ENCODE assay signal across 17 mouse cellular contexts in the genomic region with DNA sequence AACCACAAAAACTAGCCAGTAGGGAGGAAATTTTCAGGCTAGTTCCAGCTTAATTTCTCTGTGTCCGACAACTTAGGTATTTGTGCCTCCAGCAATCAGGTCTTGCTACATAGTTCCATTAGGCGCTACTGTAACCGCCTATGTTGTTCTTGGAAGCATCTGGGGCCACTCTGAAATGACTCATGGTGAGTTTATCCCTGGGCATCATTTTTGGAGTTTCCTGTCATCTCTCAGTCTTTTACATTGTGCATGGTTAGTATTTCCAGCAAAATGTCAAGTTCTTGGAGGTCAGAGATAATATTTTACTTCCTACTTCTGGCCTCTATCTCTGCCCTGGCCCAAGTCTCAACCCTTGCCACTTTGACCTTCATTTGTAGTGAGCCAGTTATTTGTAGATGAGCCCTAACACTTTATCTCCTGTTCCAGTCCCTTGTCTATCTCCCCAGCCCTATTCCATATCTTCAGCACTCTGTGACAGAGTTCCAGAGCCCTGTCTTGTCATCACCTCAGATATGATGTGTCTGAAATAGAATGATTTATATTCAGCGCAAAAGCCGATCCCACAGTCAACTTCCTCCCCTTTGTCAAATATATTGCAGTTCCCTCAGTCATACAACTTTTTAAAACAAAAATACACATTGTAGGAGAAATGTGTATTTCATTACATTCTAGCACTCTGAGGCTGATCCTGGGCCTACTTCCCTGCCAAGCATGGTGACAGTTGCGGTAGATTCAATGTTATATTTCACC. TPM values are rescaled to one million over a fixed set of nuclear protein-coding genes. Genes with fewer than 3 reads are reported as not detected.
DNase-seq lines count a peak whose midpoint lies in the region; ATAC-seq and TF ChIP-seq lines count a peak whose summit lies in the region.
"Had no signal": no experiment of that assay in that cellular context is flagged by ENCODE, and none has a peak within 500 bp of the region (broad histone marks: within the 10 kb centered on the region; RNA-seq: fewer than 3 reads in every experiment).

No protein-coding gene starts in this region.

- intact Hi-C loops in gastrocnemius, adult 2 months (cut with DNase I), result no loop called here

- no peak for TF ChIP-seq CTCF in gastrocnemius, adult 2 months (IDR thresholded peaks at IDR 0.05)

- peaks cover 72% of the 10 kb centered on the region for H3K4me1 ChIP-seq in heart, embryonic 13.5 days
- H3K4me1 ChIP-seq: limb, embryonic 12.5 days; neural tube, embryonic 13.5 days; stomach, embryonic 15.5 days had no signal

- H3K9ac ChIP-seq in heart, embryonic 13.5 days, result no peak overlapping the region
- H3K9ac ChIP-seq: limb, embryonic 12.5 days; neural tube, embryonic 13.5 days; stomach, embryonic 15.5 days had no signal

- no peak overlapping the region for H3K4me3 ChIP-seq in heart, embryonic 13.5 days
- no peak overlapping the region for H3K4me3 ChIP-seq in gastrocnemius, adult 2 months
- H3K4me3 ChIP-seq: limb, embryonic 12.5 days; neural tube, embryonic 13.5 days; stomach, embryonic 15.5 days had no signal

- no peaks in the 10 kb centered on the region for H3K9me3 ChIP-seq in heart, embryonic 13.5 days
- H3K9me3 ChIP-seq: limb, embryonic 12.5 days; neural tube, embryonic 13.5 days; stomach, embryonic 15.5 days had no signal

- peak overlapping the region; percentile 86 for H3K27ac ChIP-seq in heart, embryonic 13.5 days (replicated peaks)
- H3K27ac ChIP-seq in gastrocnemius, adult 2 months, result no peak overlapping the region
- H3K27ac ChIP-seq: kidney, postnatal 0 days; limb, embryonic 12.5 days; neural tube, embryonic 13.5 days; stomach, embryonic 15.5 days had no signal

- H3K4me2 ChIP-seq in heart, embryonic 13.5 days, result peak overlapping the region; percentile 18; the same call in 1 of the 2 replicates
- H3K4me2 ChIP-seq: limb, embryonic 12.5 days; neural tube, embryonic 13.5 days; stomach, embryonic 15.5 days had no signal

- ATAC-seq in frontal cortex, adult (ENCODE audit: low TSS enrichment), result peak; percentile 96
- peak; percentile 65 for ATAC-seq in heart, embryonic 13.5 days (ENCODE audit: extremely low read depth, insufficient number of reproducible peaks, low FRiP score, low TSS enrichment)
- ATAC-seq in inflammation-experienced regulatory T-cells, adult 6 months, result no peak

- H3K27me3 ChIP-seq in heart, embryonic 13.5 days (replicated peaks), result no peaks in the 10 kb centered on the region
- H3K27me3 ChIP-seq: CH12.LX; neural tube, embryonic 13.5 days; stomach, embryonic 15.5 days had no signal

- H3K36me3 ChIP-seq in heart, embryonic 13.5 days, result no peaks in the 10 kb centered on the region
- H3K36me3 ChIP-seq: limb, embryonic 12.5 days; neural tube, embryonic 13.5 days; stomach, embryonic 15.5 days had no signal

- no peak for DNase-seq in frontal cortex, postnatal 25 days (ENCODE audit: low spot score in 2 of 2)
- DNase-seq in 416B (ENCODE audit: low read depth), result peak; percentile 36
- DNase-seq in brain, adult 2 months (ENCODE audit: low read depth, low spot score), result peak; percentile 60
- no peak for DNase-seq in gastrocnemius, adult 2 months
- no peak for DNase-seq in kidney, postnatal 14 days
- DNase-seq: lung, postnatal 14 days; midbrain, embryonic 14.5 days; right cerebral cortex, postnatal 14 days; thymus, postnatal 36 days had no signal

- 17% methylated on average over 6 of the region's 6 CpGs for WGBS in heart, embryonic 13.5 days

RNA-seq across cellular contexts. Expression of a gene that starts 16.8 kb away (rescaled TPM):
- polyA plus RNA-seq in heart, embryonic 13.5 days (2015; fragmentation: Nextera tagmentation; extraction: Ambion mirVana), result 0.27 and 0.69 TPM in 2 replicates
- total RNA-seq in gastrocnemius, adult 2 months (2021), result not detected
- polyA plus RNA-seq in inflammation-experienced regulatory T-cells, adult 6 months (2017; shearing (Covaris generic)), result not detected
- total RNA-seq: CH12.LX had no signal
- polyA plus RNA-seq: limb, embryonic 12.5 days had no signal

Comparison
In these comparisons a context has a peak if more than half of its experiments do, and no peak if none do; other contexts are left out.
1. DNase-seq: peak in 416B (single experiment) and brain, adult 2 months (single experiment); none in frontal cortex, postnatal 25 days (0 of 2), gastrocnemius, adult 2 months (single experiment) and kidney, postnatal 14 days (single experiment).